Mouse (Mus musculus) heart, adult 2 months (tissue): ENCODE measurements at regions not wholly inside any gene's neighbourhood (a gene's known extent, or its start where the extent isn't known, plus 50 kb on each side); places are given as distances from the start of the nearest gene placed in this dataset.

Source experiments
- CTCF ChIP-seq: fragments of 200-600 bp; IDR thresholded peaks from 2 replicates; pipeline ENCODE4 v1.8.1; 2022; ENCODE audit warnings: antibody characterized with exemption, mild to moderate bottlenecking, moderate library complexity
- POLR2A ChIP-seq: fragments of 200-500 bp; IDR thresholded peaks from 2 replicates; pipeline ENCODE4 v1.6.1; 2011; ENCODE audit warnings: mild to moderate bottlenecking, low read depth, low read length, control low read depth; ENCODE audit not compliant: insufficient read depth

DNA sequence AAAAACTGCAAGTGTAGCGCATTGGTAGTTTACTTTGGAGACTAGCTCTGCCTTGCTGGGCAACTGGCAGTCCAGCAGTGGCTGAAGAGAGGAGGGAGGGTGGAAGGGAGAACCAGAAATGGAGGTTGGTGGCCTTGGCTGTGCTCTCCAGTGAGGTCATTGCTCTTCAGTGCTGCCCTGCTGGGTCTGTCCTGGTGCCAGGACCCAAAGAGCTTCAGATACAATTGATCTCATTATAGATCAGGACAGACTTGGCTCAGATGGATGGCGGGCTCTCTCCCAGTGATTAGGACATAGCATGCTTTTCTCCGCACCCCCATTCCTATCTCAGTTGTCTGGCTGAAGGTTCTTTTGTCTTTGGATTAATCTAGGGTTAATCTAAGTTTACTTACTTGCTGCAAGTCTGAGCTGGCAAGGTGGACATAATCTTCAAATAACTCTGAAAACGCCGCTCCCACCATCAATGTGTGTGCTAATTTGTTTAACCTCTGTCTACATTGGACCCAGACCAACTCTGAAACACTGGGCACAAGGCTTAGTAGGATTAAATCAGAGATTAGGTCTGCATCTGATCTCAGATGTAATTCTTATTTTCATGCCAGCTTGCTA, 394.3 kb downstream of the Pik3r1 start:
- no peak for TF ChIP-seq CTCF
- TF ChIP-seq POLR2A: no peak
